Mouse (Mus musculus): ENCODE measurements around the gene Cenpm. TPM values are rescaled to one million over a fixed set of nuclear protein-coding genes. Genes with fewer than 3 reads are reported as not detected.

The Cenpm gene
- polyA plus RNA-seq, 1 experiment from 2014 or later: 86.7 TPM

DNA sequence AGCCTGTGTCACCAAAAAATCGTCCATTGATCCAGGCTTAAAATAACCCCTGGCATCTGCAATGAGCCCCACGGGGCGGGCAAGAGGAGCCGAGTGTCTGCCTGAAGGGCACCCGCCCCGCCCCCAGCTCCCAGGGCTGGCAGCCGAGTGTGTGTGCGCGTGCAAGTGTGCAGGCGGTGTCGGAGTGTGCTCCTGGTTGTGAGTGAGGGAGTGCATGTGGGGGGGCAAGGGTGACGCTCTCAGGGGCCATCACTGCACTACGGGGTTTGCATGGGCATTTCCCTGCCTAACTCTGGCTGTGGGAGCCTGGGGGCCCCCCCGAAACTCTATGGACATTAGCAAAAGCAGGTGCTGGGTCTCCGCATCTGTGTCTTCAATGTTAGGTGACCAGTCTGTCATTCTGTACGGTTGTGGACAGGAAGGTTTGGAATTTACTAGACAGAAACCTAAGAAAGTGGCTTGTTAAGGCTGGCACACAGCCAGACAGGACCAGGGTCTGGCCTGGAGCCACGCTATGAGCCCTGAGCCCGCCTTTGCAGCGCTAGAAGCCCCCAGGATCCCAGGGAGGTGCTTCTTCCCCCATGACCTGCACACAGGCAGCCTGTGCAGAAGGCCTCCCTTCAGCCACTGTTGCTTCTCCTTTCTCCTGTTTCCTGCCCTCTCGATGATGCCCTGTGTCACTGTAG, 28.3 kb downstream of the Cenpm start:
- Histone ChIP-seq H3K9ac (replicated peaks; ENCODE audit: low read depth, low read length) (no peak overlapping the region), H3K4me1 (ENCODE audit: control insufficient read depth, insufficient read depth, low read length) (peaks cover 12% of the 10 kb centered on the region; the same call in 1 of the 2 replicates), H3K36me3 (ENCODE audit: control insufficient read depth, insufficient read depth, low read length) (no peaks in the 10 kb centered on the region), H3K27me3 (ENCODE audit: control insufficient read depth, insufficient read depth, low read length) (peaks cover 33% of the 10 kb centered on the region), H3K4me3 (ENCODE audit: low read depth, low read length) (no peak overlapping the region), H3K4me2 (replicated peaks; ENCODE audit: low read depth, low read length) (no peak overlapping the region), H3K9me3 (ENCODE audit: control insufficient read depth, low read depth, low read length) (no peaks in the 10 kb centered on the region), H3K27ac (ENCODE audit: low read length) (no peak overlapping the region)
- 51% methylated on average over 20 of the region's 20 CpGs for WGBS
- no peak for ATAC-seq (ENCODE audit: insufficient number of reproducible peaks, insufficient read depth, low FRiP score, low read depth)

DNA sequence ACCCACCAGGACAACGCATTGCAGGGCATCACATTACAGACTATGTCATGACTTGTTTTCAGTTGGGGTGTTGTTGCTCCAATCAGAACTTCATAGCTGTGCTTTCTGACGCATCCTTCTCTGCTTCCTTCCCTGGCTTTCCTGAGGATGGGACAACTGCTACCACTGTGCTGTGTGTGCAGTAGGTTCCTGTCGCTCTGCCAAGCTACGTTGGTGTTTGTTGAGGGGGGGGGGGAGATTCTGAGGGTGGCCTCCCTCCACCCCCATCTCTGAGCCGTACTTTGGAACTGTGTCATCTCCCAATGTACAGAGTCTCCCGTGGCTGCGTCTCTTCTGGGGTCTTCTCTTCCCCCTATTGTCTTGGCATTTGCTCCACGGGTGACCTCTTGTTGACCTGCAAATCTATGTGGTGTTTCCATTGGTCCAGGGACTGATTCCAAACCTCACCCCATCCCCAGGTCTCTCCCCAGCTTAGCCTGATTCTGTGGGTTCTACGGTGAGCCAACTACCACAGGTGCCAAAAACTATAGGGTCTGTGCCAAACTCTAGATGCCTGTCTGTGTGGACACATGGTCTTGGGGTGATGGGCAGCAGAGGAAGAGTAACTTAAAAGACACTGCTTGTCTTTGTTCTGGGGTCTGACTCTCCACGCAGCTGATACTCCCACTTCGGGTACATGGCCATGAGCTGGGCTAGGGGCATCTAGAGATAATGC, 29.1 kb downstream of the Cenpm start:
- Histone ChIP-seq H3K9ac (replicated peaks; ENCODE audit: low read depth, low read length) (no peak overlapping the region), H3K4me1 (ENCODE audit: control insufficient read depth, insufficient read depth, low read length) (peaks cover 12% of the 10 kb centered on the region; the same call in 1 of the 2 replicates), H3K9me3 (ENCODE audit: control insufficient read depth, low read depth, low read length) (no peaks in the 10 kb centered on the region), H3K36me3 (ENCODE audit: control insufficient read depth, insufficient read depth, low read length) (no peaks in the 10 kb centered on the region), H3K4me2 (replicated peaks; ENCODE audit: low read depth, low read length) (no peak overlapping the region), H3K27ac (ENCODE audit: low read length) (no peak overlapping the region), H3K4me3 (ENCODE audit: low read depth, low read length) (no peak overlapping the region), H3K27me3 (ENCODE audit: control insufficient read depth, insufficient read depth, low read length) (peaks cover 41% of the 10 kb centered on the region)
- ATAC-seq (ENCODE audit: insufficient number of reproducible peaks, insufficient read depth, low FRiP score, low read depth): no peak
- WGBS: 34% methylated on average over 11 of the region's 11 CpGs

DNA sequence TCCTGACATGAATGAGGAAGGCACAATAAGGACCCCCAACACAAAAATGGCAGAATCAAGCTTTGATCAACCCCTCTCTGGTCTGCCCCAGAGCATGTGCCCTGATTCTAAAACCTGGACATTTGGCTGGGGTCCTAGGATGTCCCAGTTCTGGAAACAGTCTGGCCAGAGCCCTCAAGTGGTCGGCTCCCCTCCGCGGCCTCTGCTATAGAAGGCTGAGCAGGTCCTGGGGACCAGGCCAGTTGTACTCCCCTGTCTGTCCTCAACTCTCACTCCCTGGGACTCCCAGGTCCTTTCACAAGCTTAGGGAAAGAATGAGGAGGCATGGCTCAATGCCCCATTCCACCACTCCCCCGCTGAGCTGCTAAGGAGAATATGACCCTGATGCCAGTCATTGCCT, 31.3 kb downstream of the Cenpm start:
- no peaks in the 10 kb centered on the region for H3K9me3 ChIP-seq (ENCODE audit: control insufficient read depth, low read depth, low read length)
- H3K27me3 ChIP-seq (ENCODE audit: control insufficient read depth, insufficient read depth, low read length): peaks cover 52% of the 10 kb centered on the region
- H3K4me3 ChIP-seq (ENCODE audit: low read depth, low read length): 0 out of 2 replicates have a peak overlapping the region, but pooled peaks have one; percentile 42
- H3K4me2 ChIP-seq (replicated peaks; ENCODE audit: low read depth, low read length): no peak overlapping the region
- no peaks in the 10 kb centered on the region for H3K36me3 ChIP-seq (ENCODE audit: control insufficient read depth, insufficient read depth, low read length)
- ATAC-seq (ENCODE audit: insufficient number of reproducible peaks, insufficient read depth, low FRiP score, low read depth): no peak
- H3K4me1 ChIP-seq (ENCODE audit: control insufficient read depth, insufficient read depth, low read length): peaks cover 12% of the 10 kb centered on the region; the same call in 1 of the 2 replicates
- 22% methylated on average over 4 of the region's 4 CpGs for WGBS
- no peak overlapping the region for H3K27ac ChIP-seq (ENCODE audit: low read length)
- no peak overlapping the region for H3K9ac ChIP-seq (replicated peaks; ENCODE audit: low read depth, low read length)

GRCm38 (mm10) chr15:82212752-82213063, 31.8 kb downstream of the Cenpm start, which contains the start of gene Shisa8:
Shisa8 (minus strand) TSS chr15:82212815.
- no peak within 1 kb of the TSS for H3K27ac ChIP-seq (ENCODE audit: low read length)
- H3K9ac ChIP-seq (replicated peaks; ENCODE audit: low read depth, low read length): no peak within 1 kb of the TSS
- peak within 1 kb of the TSS; percentile 85 for H3K4me2 ChIP-seq (replicated peaks; ENCODE audit: low read depth, low read length)
- H3K4me1 ChIP-seq (ENCODE audit: control insufficient read depth, insufficient read depth, low read length): peaks cover 12% of the 10 kb centered on the region; the same call in 1 of the 2 replicates
- no peak for ATAC-seq (ENCODE audit: insufficient number of reproducible peaks, insufficient read depth, low FRiP score, low read depth)
- H3K9me3 ChIP-seq (ENCODE audit: control insufficient read depth, low read depth, low read length): no peaks in the 10 kb centered on the region
- H3K36me3 ChIP-seq (ENCODE audit: control insufficient read depth, insufficient read depth, low read length): no peaks in the 10 kb centered on the region
- peaks cover 54% of the 10 kb centered on the region for H3K27me3 ChIP-seq (ENCODE audit: control insufficient read depth, insufficient read depth, low read length)
- whole genome bisulfite sequencing: 2% methylated on average over 30 of the region's 34 CpGs
- peak within 1 kb of the TSS; percentile 42 for H3K4me3 ChIP-seq (ENCODE audit: low read depth, low read length)

DNA sequence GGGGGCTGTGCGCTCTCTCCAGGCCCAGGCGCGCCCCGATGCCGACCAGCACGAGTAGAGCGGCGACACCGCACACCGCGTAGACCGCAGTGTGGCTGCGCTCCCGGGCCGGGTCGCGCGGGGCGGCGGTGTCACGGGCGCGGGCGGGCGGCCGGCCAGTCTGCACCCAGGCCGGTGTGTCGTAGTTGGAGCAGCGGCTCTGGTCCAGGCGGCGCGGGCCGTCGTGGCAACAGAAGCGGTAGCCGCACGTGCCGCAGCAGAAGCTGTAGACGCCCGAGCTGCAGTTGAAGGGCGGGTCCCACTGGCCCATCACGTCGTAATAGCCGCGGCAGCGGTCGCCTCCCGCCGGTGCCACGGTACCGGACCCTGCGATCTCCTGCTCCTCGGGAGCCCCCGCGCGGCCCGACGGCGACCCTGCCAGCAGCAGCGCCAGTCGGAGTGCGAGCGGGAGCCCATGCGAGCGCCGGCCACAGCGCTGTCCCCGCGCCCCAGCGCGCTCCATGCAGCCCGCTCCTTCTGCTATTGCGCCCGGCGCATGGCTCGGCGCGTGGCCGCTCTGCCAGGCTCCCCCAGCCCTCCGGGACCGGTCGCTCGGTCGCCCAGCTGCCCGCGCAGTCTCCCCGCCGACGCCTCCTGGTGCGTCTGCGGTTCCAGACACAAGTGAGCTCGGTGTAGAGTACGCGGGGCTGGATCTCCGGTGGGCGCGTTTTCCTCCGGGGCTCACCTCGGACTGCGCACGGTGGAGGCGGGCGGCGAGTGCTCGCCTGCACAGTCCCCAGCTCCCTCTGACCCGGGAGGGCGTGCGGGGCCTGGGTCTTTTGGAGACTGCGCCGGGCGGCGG, 32.4 kb downstream of the Cenpm start:
- Histone ChIP-seq H3K36me3 (ENCODE audit: control insufficient read depth, insufficient read depth, low read length) (no peaks in the 10 kb centered on the region), H3K4me3 (ENCODE audit: low read depth, low read length) (peak overlapping the region; percentile 42), H3K4me1 (ENCODE audit: control insufficient read depth, insufficient read depth, low read length) (peaks cover 12% of the 10 kb centered on the region; the same call in 1 of the 2 replicates), H3K9ac (replicated peaks; ENCODE audit: low read depth, low read length) (no peak overlapping the region), H3K9me3 (ENCODE audit: control insufficient read depth, low read depth, low read length) (no peaks in the 10 kb centered on the region), H3K27ac (ENCODE audit: low read length) (no peak overlapping the region), H3K4me2 (replicated peaks; ENCODE audit: low read depth, low read length) (peak overlapping the region; percentile 85), H3K27me3 (ENCODE audit: control insufficient read depth, insufficient read depth, low read length) (peaks cover 60% of the 10 kb centered on the region)
- under 1% methylated on average over 99 of the region's 112 CpGs for WGBS
- ATAC-seq (ENCODE audit: insufficient number of reproducible peaks, insufficient read depth, low FRiP score, low read depth): no peak; the same call in 1 of the 2 replicates

DNA sequence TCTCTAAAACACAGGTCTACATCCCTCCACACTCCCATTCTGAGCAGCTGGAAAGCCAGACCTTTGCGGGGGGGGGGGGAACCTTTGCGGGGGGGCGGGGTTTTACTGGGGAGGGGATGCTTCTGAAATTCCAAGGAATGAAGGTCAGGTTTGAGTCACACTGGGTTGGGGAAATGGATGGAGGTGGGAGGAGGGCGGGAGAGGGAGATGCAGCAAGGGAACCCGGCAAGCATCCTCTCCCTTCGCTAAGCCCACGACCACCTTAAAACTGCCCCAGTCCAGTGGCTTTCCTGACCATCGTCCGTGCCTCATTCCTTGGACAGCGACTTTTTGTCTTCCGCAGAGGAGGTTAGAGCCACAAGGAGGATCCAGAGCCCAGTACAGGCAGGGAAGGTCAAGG, 33.3 kb downstream of the Cenpm start:
- Histone ChIP-seq H3K4me3 (ENCODE audit: low read depth, low read length) (peak overlapping the region; percentile 42), H3K4me1 (ENCODE audit: control insufficient read depth, insufficient read depth, low read length) (peaks cover 17% of the 10 kb centered on the region; the same call in 1 of the 2 replicates), H3K4me2 (replicated peaks; ENCODE audit: low read depth, low read length) (peak overlapping the region; percentile 85; the same call in 1 of the 2 replicates), H3K27ac (ENCODE audit: low read length) (no peak overlapping the region), H3K27me3 (ENCODE audit: control insufficient read depth, insufficient read depth, low read length) (peaks cover 67% of the 10 kb centered on the region), H3K36me3 (ENCODE audit: control insufficient read depth, insufficient read depth, low read length) (peaks cover 1% of the 10 kb centered on the region; the same call in 1 of the 2 replicates), H3K9ac (replicated peaks; ENCODE audit: low read depth, low read length) (no peak overlapping the region), H3K9me3 (ENCODE audit: control insufficient read depth, low read depth, low read length) (no peaks in the 10 kb centered on the region)
- 3% methylated on average over 11 of the region's 11 CpGs for WGBS
- no peak for ATAC-seq (ENCODE audit: insufficient number of reproducible peaks, insufficient read depth, low FRiP score, low read depth)

DNA sequence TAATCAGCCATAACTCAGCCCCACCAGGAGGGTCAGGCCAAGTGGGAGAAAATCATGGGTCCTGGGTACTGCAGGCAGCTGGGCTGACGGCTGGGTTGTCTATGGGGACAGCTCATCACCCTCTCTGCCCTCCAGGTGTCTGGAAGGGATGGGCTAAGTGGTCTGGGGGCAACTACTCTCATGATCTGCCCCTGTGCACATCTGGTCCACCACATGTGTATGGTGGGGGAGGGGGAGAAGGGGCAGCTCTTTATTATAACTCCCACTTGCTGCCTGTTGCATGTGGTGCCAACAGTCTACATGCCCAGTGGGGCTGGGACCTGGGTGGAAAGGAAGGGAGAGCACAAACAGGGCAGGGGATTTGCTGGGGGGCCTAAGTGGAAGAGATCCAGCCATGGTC, 33.7 kb downstream of the Cenpm start:
- Histone ChIP-seq H3K4me3 (ENCODE audit: low read depth, low read length) (no peak overlapping the region), H3K36me3 (ENCODE audit: control insufficient read depth, insufficient read depth, low read length) (peaks cover 6% of the 10 kb centered on the region; the same call in 1 of the 2 replicates), H3K4me2 (replicated peaks; ENCODE audit: low read depth, low read length) (no peak overlapping the region), H3K9ac (replicated peaks; ENCODE audit: low read depth, low read length) (no peak overlapping the region), H3K4me1 (ENCODE audit: control insufficient read depth, insufficient read depth, low read length) (peaks cover 22% of the 10 kb centered on the region; the same call in 1 of the 2 replicates), H3K27ac (ENCODE audit: low read length) (no peak overlapping the region), H3K27me3 (ENCODE audit: control insufficient read depth, insufficient read depth, low read length) (peaks cover 67% of the 10 kb centered on the region), H3K9me3 (ENCODE audit: control insufficient read depth, low read depth, low read length) (no peaks in the 10 kb centered on the region)
- WGBS: 45% methylated on average over 1 of the region's 1 CpGs
- no peak for ATAC-seq (ENCODE audit: insufficient number of reproducible peaks, insufficient read depth, low FRiP score, low read depth)

Data from stomach, embryonic 14.5 days (tissue).